Mouse (Mus musculus): Measurements from ENCODE around the gene Moap1. TPM values are rescaled to one million over a fixed set of nuclear protein-coding genes. Genes with fewer than 3 reads are reported as not detected.

Gene Moap1
- polyA plus RNA-seq, 1 experiment: 8.8 TPM

DNA sequence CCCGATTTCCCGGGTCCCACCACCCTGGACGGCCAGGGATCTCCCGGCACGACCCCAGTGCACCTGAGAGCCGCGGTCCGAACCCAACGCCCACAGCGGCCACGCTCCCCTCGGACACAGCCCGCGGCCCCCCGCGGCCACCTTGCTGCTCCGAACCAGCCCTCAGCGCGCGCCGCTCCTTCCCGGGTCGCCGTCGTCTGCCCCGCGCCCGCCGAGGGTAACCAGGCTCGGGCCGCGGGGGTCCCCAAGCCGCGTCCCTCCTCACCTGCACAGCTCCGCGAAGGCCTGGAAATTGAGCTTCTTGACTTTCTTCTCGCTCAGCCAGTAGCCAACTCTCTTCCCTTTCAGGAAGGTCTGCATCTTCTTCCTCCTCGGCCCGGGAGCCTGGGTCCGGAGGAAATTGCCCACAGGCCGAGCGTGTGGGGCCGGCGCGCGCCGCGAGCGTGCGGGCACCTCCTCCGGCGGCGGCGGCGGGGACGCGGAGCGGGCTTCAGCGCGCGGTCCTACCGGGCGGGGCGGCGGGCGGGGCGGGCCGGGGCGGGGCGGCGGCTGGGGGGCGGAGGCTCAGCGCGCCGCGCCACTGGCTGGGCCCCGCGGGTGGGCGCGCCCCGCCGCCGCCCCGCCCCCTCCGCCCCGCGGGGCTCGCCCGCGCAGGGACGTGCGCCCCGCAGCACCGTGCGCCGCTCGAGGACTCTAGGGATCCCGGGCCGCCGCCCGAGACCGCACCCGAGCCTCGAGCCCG lies 38.8 kb downstream of the Moap1 start, which contains the start of gene Itpk1:
Itpk1 (minus strand) TSS at position 474 of the 742 bp plus-strand sequence.
- TF ChIP-seq POLR2A (IDR thresholded peaks at IDR 0.05; ENCODE audit: control insufficient read depth, low read depth, low read length) (peak; percentile 25; the same call in 1 of the 2 replicates), CTCF (IDR thresholded peaks at IDR 0.05; ENCODE audit: control insufficient read depth, insufficient read depth, insufficient replicate concordance, low read depth, low read length) (no peak)
- Histone ChIP-seq H3K4me3 (ENCODE audit: control insufficient read depth, low read depth, low read length) (peak within 1 kb of the TSS; percentile 95), H3K27ac (ENCODE audit: control insufficient read depth, insufficient read depth, low read depth, low read length) (peak within 1 kb of the TSS; percentile 57), H3K4me1 (ENCODE audit: control insufficient read depth, insufficient read depth, low read length) (peaks cover 35% of the 10 kb centered on the region), H3K36me3 (ENCODE audit: control insufficient read depth, insufficient read depth, low read length) (no peaks in the 10 kb centered on the region), H3K27me3 (ENCODE audit: control insufficient read depth, insufficient read depth, low read length) (no peaks in the 10 kb centered on the region)

DNA sequence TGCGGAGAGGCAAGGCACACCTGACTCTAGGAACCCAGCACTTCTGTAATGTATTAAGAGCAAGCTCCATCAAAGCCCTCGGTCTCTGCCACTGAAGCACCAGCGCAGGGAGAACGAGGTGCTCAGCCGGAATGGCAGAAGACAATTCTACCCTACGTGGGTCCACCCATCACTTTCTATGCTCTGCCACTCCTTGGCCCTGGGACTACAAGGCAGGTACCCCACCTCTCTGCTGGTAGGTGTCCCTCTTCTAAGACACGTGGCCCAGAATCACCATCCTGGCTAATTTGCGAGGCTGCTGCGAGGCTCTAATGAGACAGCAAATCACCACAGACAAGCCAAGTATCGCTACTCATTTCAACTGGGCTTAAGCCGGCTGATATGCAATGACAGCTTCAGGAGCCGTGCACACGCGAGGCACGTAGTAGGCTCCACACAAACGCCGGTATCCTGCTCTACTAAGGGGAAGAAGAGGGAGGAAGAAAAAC lies 39.5 kb downstream of the Moap1 start:
- peak overlapping the region; percentile 57 for H3K27ac ChIP-seq (ENCODE audit: control insufficient read depth, insufficient read depth, low read depth, low read length)

DNA sequence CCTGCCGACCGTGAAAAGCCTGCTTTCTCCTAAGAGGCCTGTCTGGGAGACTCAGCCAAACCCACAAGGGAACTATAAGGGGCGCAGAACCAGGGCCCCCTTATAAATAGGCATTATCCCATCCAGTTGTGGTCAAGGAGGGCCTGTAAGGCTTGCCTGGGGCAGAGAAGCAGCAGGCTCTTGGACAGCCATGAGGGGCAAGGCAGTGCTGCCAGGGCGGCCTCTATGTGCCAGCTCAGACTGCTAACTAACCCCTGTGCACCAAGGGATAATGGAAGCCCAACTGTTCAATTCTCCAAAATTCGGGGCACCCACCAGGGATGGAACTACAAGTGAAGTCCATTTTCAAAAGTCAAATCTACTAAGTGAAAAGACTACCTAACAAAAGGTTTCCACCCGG lies 40.0 kb downstream of the Moap1 start:
- H3K36me3 ChIP-seq (ENCODE audit: control insufficient read depth, insufficient read depth, low read length): no peaks in the 10 kb centered on the region
- TF ChIP-seq CTCF (IDR thresholded peaks at IDR 0.05; ENCODE audit: control insufficient read depth, insufficient read depth, insufficient replicate concordance, low read depth, low read length) (no peak), POLR2A (IDR thresholded peaks at IDR 0.05; ENCODE audit: control insufficient read depth, low read depth, low read length) (no peak)
- H3K4me3 ChIP-seq (ENCODE audit: control insufficient read depth, low read depth, low read length): peak overlapping the region; percentile 95
- peaks cover 35% of the 10 kb centered on the region for H3K4me1 ChIP-seq (ENCODE audit: control insufficient read depth, insufficient read depth, low read length)
- H3K27ac ChIP-seq (ENCODE audit: control insufficient read depth, insufficient read depth, low read depth, low read length): no peak overlapping the region; the same call in 1 of the 2 replicates
- H3K27me3 ChIP-seq (ENCODE audit: control insufficient read depth, insufficient read depth, low read length): no peaks in the 10 kb centered on the region

More for the DNA sequence above, 39.5 kb downstream of the Moap1 start:
- H3K36me3 ChIP-seq (ENCODE audit: control insufficient read depth, insufficient read depth, low read length): no peaks in the 10 kb centered on the region
- no peak for TF ChIP-seq CTCF (IDR thresholded peaks at IDR 0.05; ENCODE audit: control insufficient read depth, insufficient read depth, insufficient replicate concordance, low read depth, low read length)
- TF ChIP-seq POLR2A (IDR thresholded peaks at IDR 0.05; ENCODE audit: control insufficient read depth, low read depth, low read length): no peak
- H3K27me3 ChIP-seq (ENCODE audit: control insufficient read depth, insufficient read depth, low read length): no peaks in the 10 kb centered on the region
- H3K4me3 ChIP-seq (ENCODE audit: control insufficient read depth, low read depth, low read length): peak overlapping the region; percentile 95
- peaks cover 35% of the 10 kb centered on the region for H3K4me1 ChIP-seq (ENCODE audit: control insufficient read depth, insufficient read depth, low read length)

DNA sequence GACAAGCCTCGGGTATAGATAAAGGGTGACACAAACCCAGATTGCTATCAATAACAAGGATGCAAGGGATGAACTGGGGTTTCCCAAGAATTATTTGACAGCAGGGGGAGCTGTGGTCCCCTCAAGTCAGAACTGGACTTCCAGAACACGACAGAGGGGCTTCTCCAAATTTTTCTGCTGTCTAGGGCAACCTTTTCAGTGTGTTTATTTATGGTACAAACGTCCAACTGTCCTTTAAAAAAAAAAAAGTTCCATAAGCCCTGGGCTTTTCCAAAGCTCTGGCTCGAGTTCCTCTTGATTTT lies 40.4 kb downstream of the Moap1 start:
- Histone ChIP-seq H3K27me3 (ENCODE audit: control insufficient read depth, insufficient read depth, low read length) (no peaks in the 10 kb centered on the region), H3K27ac (ENCODE audit: control insufficient read depth, insufficient read depth, low read depth, low read length) (no peak overlapping the region), H3K4me1 (ENCODE audit: control insufficient read depth, insufficient read depth, low read length) (peaks cover 35% of the 10 kb centered on the region), H3K36me3 (ENCODE audit: control insufficient read depth, insufficient read depth, low read length) (no peaks in the 10 kb centered on the region), H3K4me3 (ENCODE audit: control insufficient read depth, low read depth, low read length) (peak overlapping the region; percentile 95)
- TF ChIP-seq POLR2A (IDR thresholded peaks at IDR 0.05; ENCODE audit: control insufficient read depth, low read depth, low read length) (no peak), CTCF (IDR thresholded peaks at IDR 0.05; ENCODE audit: control insufficient read depth, insufficient read depth, insufficient replicate concordance, low read depth, low read length) (no peak)

DNA sequence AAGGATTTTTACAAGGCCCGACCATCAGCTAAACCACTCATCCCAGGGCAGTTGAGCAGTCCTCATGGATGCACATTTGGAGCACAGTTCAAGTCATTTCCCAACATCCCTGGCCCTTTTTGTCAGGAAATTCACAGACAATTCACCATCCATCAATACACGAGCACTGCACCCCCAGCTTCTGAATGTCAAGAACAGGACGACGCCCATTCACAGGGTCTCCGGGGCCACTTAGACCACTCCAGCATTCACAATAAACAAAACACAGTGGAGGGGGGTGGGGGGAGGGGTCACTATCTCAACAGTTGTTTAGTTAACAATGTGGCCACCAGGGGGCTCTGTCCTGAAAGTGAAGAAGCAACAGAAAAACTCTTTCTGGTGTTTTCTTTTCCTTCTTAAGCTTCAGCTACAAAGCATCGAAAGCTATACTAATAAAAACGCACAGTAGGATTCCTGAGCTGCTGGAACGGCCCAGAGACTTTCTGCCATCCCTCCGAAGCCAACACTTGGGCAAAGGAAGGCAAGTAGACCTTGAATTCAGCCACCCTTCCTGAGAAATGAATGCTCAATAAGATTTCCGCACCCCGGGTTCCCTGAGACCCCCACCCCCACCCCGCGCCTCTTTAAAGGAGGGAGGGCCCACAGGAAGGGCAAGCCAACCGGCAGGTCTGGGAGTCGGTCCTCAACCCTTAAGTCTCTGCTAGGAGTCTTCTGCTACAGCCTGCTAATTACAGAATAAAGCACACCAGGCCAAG lies 40.9 kb downstream of the Moap1 start:
- H3K4me1 ChIP-seq (ENCODE audit: control insufficient read depth, insufficient read depth, low read length): peaks cover 37% of the 10 kb centered on the region
- no peak overlapping the region for H3K27ac ChIP-seq (ENCODE audit: control insufficient read depth, insufficient read depth, low read depth, low read length)
- no peaks in the 10 kb centered on the region for H3K36me3 ChIP-seq (ENCODE audit: control insufficient read depth, insufficient read depth, low read length)
- TF ChIP-seq CTCF (IDR thresholded peaks at IDR 0.05; ENCODE audit: control insufficient read depth, insufficient read depth, insufficient replicate concordance, low read depth, low read length) (peak; percentile 25; the same call in 1 of the 2 replicates), POLR2A (IDR thresholded peaks at IDR 0.05; ENCODE audit: control insufficient read depth, low read depth, low read length) (no peak)
- H3K27me3 ChIP-seq (ENCODE audit: control insufficient read depth, insufficient read depth, low read length): no peaks in the 10 kb centered on the region
- H3K4me3 ChIP-seq (ENCODE audit: control insufficient read depth, low read depth, low read length): peak overlapping the region; percentile 95

DNA sequence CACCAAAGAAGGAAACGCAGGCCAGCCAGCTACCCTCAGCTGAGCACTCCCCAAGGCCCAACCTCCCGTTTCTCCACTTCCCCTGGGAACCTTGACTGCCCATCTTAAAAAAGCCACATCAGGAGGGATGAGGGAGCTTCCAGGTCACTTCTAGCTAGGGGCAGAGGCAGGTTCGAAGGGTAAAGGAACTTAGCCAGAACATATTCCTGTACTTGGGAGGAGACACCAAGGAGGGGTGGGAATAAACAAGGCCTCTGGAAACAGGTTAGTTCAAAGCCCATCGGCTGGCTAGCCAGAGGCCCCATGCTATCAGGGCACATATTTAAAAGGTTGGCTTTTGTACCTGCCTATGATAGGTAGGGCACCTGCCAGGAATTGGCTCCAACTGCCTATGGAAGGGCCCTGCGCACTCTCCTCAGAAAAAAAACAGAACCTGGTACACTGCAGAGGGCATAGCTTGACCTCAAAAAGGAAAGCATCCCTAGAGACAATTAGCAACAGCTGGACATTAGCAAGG lies 41.7 kb downstream of the Moap1 start:
- TF ChIP-seq POLR2A (IDR thresholded peaks at IDR 0.05; ENCODE audit: control insufficient read depth, low read depth, low read length): no peak
- TF ChIP-seq CTCF (IDR thresholded peaks at IDR 0.05; ENCODE audit: control insufficient read depth, insufficient read depth, insufficient replicate concordance, low read depth, low read length): no peak
- H3K27ac ChIP-seq (ENCODE audit: control insufficient read depth, insufficient read depth, low read depth, low read length): no peak overlapping the region
- H3K4me1 ChIP-seq (ENCODE audit: control insufficient read depth, insufficient read depth, low read length): peaks cover 40% of the 10 kb centered on the region
- H3K36me3 ChIP-seq (ENCODE audit: control insufficient read depth, insufficient read depth, low read length): no peaks in the 10 kb centered on the region
- no peaks in the 10 kb centered on the region for H3K27me3 ChIP-seq (ENCODE audit: control insufficient read depth, insufficient read depth, low read length)
- H3K4me3 ChIP-seq (ENCODE audit: control insufficient read depth, low read depth, low read length): no peak overlapping the region

DNA sequence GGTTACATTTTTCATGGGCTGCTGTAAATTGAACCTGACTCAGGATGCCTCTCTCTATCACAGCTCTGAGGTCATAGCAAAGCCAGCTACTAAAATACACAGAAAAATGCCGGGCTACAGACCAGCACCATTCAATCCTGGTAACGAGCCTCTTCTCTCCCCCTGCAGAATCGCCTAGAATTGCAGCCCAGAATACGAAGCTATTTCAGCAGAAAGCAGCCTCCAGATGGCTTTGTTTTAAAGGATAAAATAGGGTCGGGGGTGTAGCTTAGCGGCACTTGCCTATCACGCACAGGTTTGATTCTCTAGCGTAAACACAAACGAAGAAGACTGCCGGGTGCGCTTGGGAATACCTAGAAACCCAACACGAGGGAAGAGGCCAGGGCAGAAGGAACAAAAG lies 43.0 kb downstream of the Moap1 start:
- H3K36me3 ChIP-seq (ENCODE audit: control insufficient read depth, insufficient read depth, low read length): no peaks in the 10 kb centered on the region
- H3K4me3 ChIP-seq (ENCODE audit: control insufficient read depth, low read depth, low read length): no peak overlapping the region
- no peak for TF ChIP-seq CTCF (IDR thresholded peaks at IDR 0.05; ENCODE audit: control insufficient read depth, insufficient read depth, insufficient replicate concordance, low read depth, low read length)
- no peak for TF ChIP-seq POLR2A (IDR thresholded peaks at IDR 0.05; ENCODE audit: control insufficient read depth, low read depth, low read length)
- no peak overlapping the region for H3K27ac ChIP-seq (ENCODE audit: control insufficient read depth, insufficient read depth, low read depth, low read length)
- H3K4me1 ChIP-seq (ENCODE audit: control insufficient read depth, insufficient read depth, low read length): peaks cover 45% of the 10 kb centered on the region
- no peaks in the 10 kb centered on the region for H3K27me3 ChIP-seq (ENCODE audit: control insufficient read depth, insufficient read depth, low read length)
